Mouse (Mus musculus): ENCODE measurements at regions not wholly inside any gene's neighbourhood (a gene's known extent, or its start where the extent isn't known, plus 50 kb on each side); places are given as distances from the start of the nearest gene placed in this dataset.

- Histone ChIP-seq H3K9me3 (replicated peaks; ENCODE audit: control insufficient read depth, low read length) (no peaks in the 10 kb centered on the region), H3K9ac (ENCODE audit: low read length) (no peak overlapping the region), H3K27me3 (ENCODE audit: control insufficient read depth, insufficient read depth, low read length) (no peaks in the 10 kb centered on the region), H3K36me3 (ENCODE audit: control insufficient read depth, insufficient read depth, low read length) (no peaks in the 10 kb centered on the region), H3K4me3 (replicated peaks; ENCODE audit: low read length) (no peak overlapping the region), H3K4me2 (ENCODE audit: low read depth, low read length) (no peak overlapping the region), H3K4me1 (ENCODE audit: control insufficient read depth, insufficient read depth, low read length) (no peaks in the 10 kb centered on the region; the same call in 1 of the 2 replicates), H3K27ac (ENCODE audit: low read length) (no peak overlapping the region)
- WGBS: 40% methylated on average over 3 of the region's 3 CpGs
- no peak for ATAC-seq (ENCODE audit: insufficient read depth, low FRiP score)
Measured at GRCm38 (mm10) chr14:76258626-76259025, 147.9 kb downstream of the Nufip1 start.

GRCm38 (mm10) chr14:76260628-76261293 is 150.1 kb downstream of the Nufip1 start:
- no peak overlapping the region for H3K9ac ChIP-seq (ENCODE audit: low read length)
- no peak for ATAC-seq (ENCODE audit: insufficient read depth, low FRiP score)
- H3K27ac ChIP-seq (ENCODE audit: low read length): no peak overlapping the region
- no peaks in the 10 kb centered on the region for H3K36me3 ChIP-seq (ENCODE audit: control insufficient read depth, insufficient read depth, low read length)
- no peak overlapping the region for H3K4me3 ChIP-seq (replicated peaks; ENCODE audit: low read length)
- WGBS: 67% methylated on average over 5 of the region's 5 CpGs
- no peaks in the 10 kb centered on the region for H3K4me1 ChIP-seq (ENCODE audit: control insufficient read depth, insufficient read depth, low read length)
- H3K9me3 ChIP-seq (replicated peaks; ENCODE audit: control insufficient read depth, low read length): no peaks in the 10 kb centered on the region
- H3K4me2 ChIP-seq (ENCODE audit: low read depth, low read length): no peak overlapping the region
- no peaks in the 10 kb centered on the region for H3K27me3 ChIP-seq (ENCODE audit: control insufficient read depth, insufficient read depth, low read length)

DNA sequence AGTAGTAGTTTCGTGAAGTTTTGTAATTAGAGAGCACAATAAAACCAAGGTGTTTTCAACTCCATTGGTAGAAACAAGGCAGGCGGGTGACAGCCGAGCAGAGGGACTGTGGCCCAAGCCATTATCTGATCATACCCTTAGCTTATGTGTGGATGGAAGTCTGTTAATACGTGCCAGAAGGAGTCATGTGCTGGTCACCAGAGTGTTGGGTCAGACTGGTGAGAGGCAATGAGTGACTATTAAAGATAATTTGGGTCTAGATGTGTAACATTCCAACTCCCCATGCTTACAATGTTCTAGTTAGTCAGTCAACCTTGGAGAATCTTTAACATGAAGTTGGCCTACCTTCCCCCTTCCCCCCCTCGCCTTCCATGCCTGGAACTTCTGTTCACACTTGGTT is 151.1 kb upstream of the Tsc22d1 start:
- H3K27me3 ChIP-seq (ENCODE audit: control insufficient read depth, insufficient read depth, low read length): no peaks in the 10 kb centered on the region
- WGBS: 90% methylated on average over 5 of the region's 5 CpGs
- no peak overlapping the region for H3K9ac ChIP-seq (ENCODE audit: low read length)
- H3K4me2 ChIP-seq (ENCODE audit: low read depth, low read length): no peak overlapping the region
- no peak for ATAC-seq (ENCODE audit: insufficient read depth, low FRiP score)
- H3K4me1 ChIP-seq (ENCODE audit: control insufficient read depth, insufficient read depth, low read length): no peaks in the 10 kb centered on the region
- no peak overlapping the region for H3K4me3 ChIP-seq (replicated peaks; ENCODE audit: low read length)
- peaks cover 3% of the 10 kb centered on the region; the same call in 1 of the 2 replicates for H3K9me3 ChIP-seq (replicated peaks; ENCODE audit: control insufficient read depth, low read length)
- H3K27ac ChIP-seq (ENCODE audit: low read length): no peak overlapping the region
- H3K36me3 ChIP-seq (ENCODE audit: control insufficient read depth, insufficient read depth, low read length): no peaks in the 10 kb centered on the region

GRCm38 (mm10) chr14:76265819-76266218 is 148.9 kb upstream of the Tsc22d1 start:
- 83% methylated on average over 5 of the region's 5 CpGs for WGBS
- ATAC-seq (ENCODE audit: insufficient read depth, low FRiP score): no peak

DNA sequence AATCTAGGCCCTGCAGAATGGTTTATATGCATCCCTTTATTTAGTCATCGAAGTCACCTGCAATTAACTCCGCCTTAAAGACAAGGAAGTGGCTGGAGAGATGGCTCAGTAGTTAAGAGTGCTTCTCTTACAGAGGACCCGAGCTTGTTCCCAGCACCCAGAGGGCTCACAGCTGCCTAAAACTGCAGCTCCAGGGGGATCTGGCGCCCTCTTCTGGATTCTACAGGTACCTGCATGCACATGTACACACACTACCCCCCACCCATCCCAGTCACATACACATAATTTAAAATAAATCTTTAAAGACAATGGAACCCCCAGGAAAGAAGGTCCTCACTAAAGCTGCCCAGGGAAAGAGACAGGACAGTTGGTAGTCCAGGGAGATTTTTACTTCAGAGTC is 148.5 kb upstream of the Tsc22d1 start:
- no peaks in the 10 kb centered on the region for H3K36me3 ChIP-seq (ENCODE audit: control insufficient read depth, insufficient read depth, low read length)
- no peak overlapping the region for H3K4me2 ChIP-seq (ENCODE audit: low read depth, low read length)
- no peak overlapping the region for H3K4me3 ChIP-seq (replicated peaks; ENCODE audit: low read length)
- no peak for ATAC-seq (ENCODE audit: insufficient read depth, low FRiP score)
- peaks cover 3% of the 10 kb centered on the region; the same call in 1 of the 2 replicates for H3K9me3 ChIP-seq (replicated peaks; ENCODE audit: control insufficient read depth, low read length)
- no peaks in the 10 kb centered on the region for H3K27me3 ChIP-seq (ENCODE audit: control insufficient read depth, insufficient read depth, low read length)
- H3K27ac ChIP-seq (ENCODE audit: low read length): no peak overlapping the region
- 81% methylated on average over 4 of the region's 4 CpGs for WGBS
- H3K9ac ChIP-seq (ENCODE audit: low read length): no peak overlapping the region
- H3K4me1 ChIP-seq (ENCODE audit: control insufficient read depth, insufficient read depth, low read length): no peaks in the 10 kb centered on the region

More at GRCm38 (mm10) chr14:76265819-76266218, 148.9 kb upstream of the Tsc22d1 start:
- H3K9me3 ChIP-seq (replicated peaks; ENCODE audit: control insufficient read depth, low read length): peaks cover 3% of the 10 kb centered on the region; the same call in 1 of the 2 replicates
- no peak overlapping the region for H3K4me2 ChIP-seq (ENCODE audit: low read depth, low read length)
- H3K9ac ChIP-seq (ENCODE audit: low read length): no peak overlapping the region
- H3K4me1 ChIP-seq (ENCODE audit: control insufficient read depth, insufficient read depth, low read length): no peaks in the 10 kb centered on the region
- no peak overlapping the region for H3K4me3 ChIP-seq (replicated peaks; ENCODE audit: low read length)
- no peak overlapping the region for H3K27ac ChIP-seq (ENCODE audit: low read length)
- no peaks in the 10 kb centered on the region for H3K27me3 ChIP-seq (ENCODE audit: control insufficient read depth, insufficient read depth, low read length)
- no peaks in the 10 kb centered on the region for H3K36me3 ChIP-seq (ENCODE audit: control insufficient read depth, insufficient read depth, low read length)

- Histone ChIP-seq H3K4me1 (ENCODE audit: control insufficient read depth, insufficient read depth, low read length) (no peaks in the 10 kb centered on the region), H3K27me3 (ENCODE audit: control insufficient read depth, insufficient read depth, low read length) (no peaks in the 10 kb centered on the region), H3K9ac (ENCODE audit: low read length) (no peak overlapping the region), H3K4me2 (ENCODE audit: low read depth, low read length) (no peak overlapping the region), H3K9me3 (replicated peaks; ENCODE audit: control insufficient read depth, low read length) (peaks cover 3% of the 10 kb centered on the region; the same call in 1 of the 2 replicates), H3K27ac (ENCODE audit: low read length) (no peak overlapping the region), H3K36me3 (ENCODE audit: control insufficient read depth, insufficient read depth, low read length) (no peaks in the 10 kb centered on the region), H3K4me3 (replicated peaks; ENCODE audit: low read length) (no peak overlapping the region)
- ATAC-seq (ENCODE audit: insufficient read depth, low FRiP score): no peak
- 56% methylated on average over 4 of the region's 4 CpGs for WGBS
Measured at GRCm38 (mm10) chr14:76267091-76267490, 147.7 kb upstream of the Tsc22d1 start.

GRCm38 (mm10) chr14:76271190-76271589 is 143.6 kb upstream of the Tsc22d1 start:
- no peaks in the 10 kb centered on the region for H3K4me1 ChIP-seq (ENCODE audit: control insufficient read depth, insufficient read depth, low read length)
- ATAC-seq (ENCODE audit: insufficient read depth, low FRiP score): no peak
- no peak overlapping the region for H3K27ac ChIP-seq (ENCODE audit: low read length)
- no peaks in the 10 kb centered on the region for H3K27me3 ChIP-seq (ENCODE audit: control insufficient read depth, insufficient read depth, low read length)
- no peaks in the 10 kb centered on the region for H3K36me3 ChIP-seq (ENCODE audit: control insufficient read depth, insufficient read depth, low read length)
- H3K4me2 ChIP-seq (ENCODE audit: low read depth, low read length): no peak overlapping the region
- peaks cover 1% of the 10 kb centered on the region; the same call in 1 of the 2 replicates for H3K9me3 ChIP-seq (replicated peaks; ENCODE audit: control insufficient read depth, low read length)
- H3K4me3 ChIP-seq (replicated peaks; ENCODE audit: low read length): no peak overlapping the region
- H3K9ac ChIP-seq (ENCODE audit: low read length): no peak overlapping the region
- WGBS: 77% methylated on average over 11 of the region's 11 CpGs

- no peak for ATAC-seq (ENCODE audit: insufficient read depth, low FRiP score)
- Histone ChIP-seq H3K9me3 (replicated peaks; ENCODE audit: control insufficient read depth, low read length) (no peaks in the 10 kb centered on the region), H3K9ac (ENCODE audit: low read length) (no peak overlapping the region), H3K36me3 (ENCODE audit: control insufficient read depth, insufficient read depth, low read length) (no peaks in the 10 kb centered on the region), H3K27me3 (ENCODE audit: control insufficient read depth, insufficient read depth, low read length) (no peaks in the 10 kb centered on the region), H3K27ac (ENCODE audit: low read length) (no peak overlapping the region), H3K4me1 (ENCODE audit: control insufficient read depth, insufficient read depth, low read length) (no peaks in the 10 kb centered on the region), H3K4me3 (replicated peaks; ENCODE audit: low read length) (no peak overlapping the region), H3K4me2 (ENCODE audit: low read depth, low read length) (no peak overlapping the region)
- WGBS: 70% methylated on average over 4 of the region's 4 CpGs
Measured at GRCm38 (mm10) chr14:76272840-76273239, 141.9 kb upstream of the Tsc22d1 start.

GRCm38 (mm10) chr14:76276655-76277054 is 138.1 kb upstream of the Tsc22d1 start:
- H3K4me3 ChIP-seq (replicated peaks; ENCODE audit: low read length): no peak overlapping the region
- WGBS: 58% methylated on average over 9 of the region's 9 CpGs
- H3K4me2 ChIP-seq (ENCODE audit: low read depth, low read length): no peak overlapping the region
- no peaks in the 10 kb centered on the region for H3K36me3 ChIP-seq (ENCODE audit: control insufficient read depth, insufficient read depth, low read length)
- no peaks in the 10 kb centered on the region for H3K9me3 ChIP-seq (replicated peaks; ENCODE audit: control insufficient read depth, low read length)
- H3K9ac ChIP-seq (ENCODE audit: low read length): no peak overlapping the region
- H3K27me3 ChIP-seq (ENCODE audit: control insufficient read depth, insufficient read depth, low read length): no peaks in the 10 kb centered on the region
- H3K27ac ChIP-seq (ENCODE audit: low read length): no peak overlapping the region; the same call in 1 of the 2 replicates
- H3K4me1 ChIP-seq (ENCODE audit: control insufficient read depth, insufficient read depth, low read length): no peaks in the 10 kb centered on the region
- no peak; the same call in 1 of the 2 replicates for ATAC-seq (ENCODE audit: insufficient read depth, low FRiP score)

Measured in stomach, embryonic 16.5 days (tissue).